Mouse (Mus musculus) layer of hippocampus, adult 11-12 months (tissue): ENCODE data around the gene Zp1.

ENCODE experiments used
- DNase-seq: peaks from one replicate; pipeline ENCODE4 v3.0.0; 2022; ENCODE audit warnings: low spot score

The Zp1 gene

GRCm38 (mm10) chr19:10878201-10878837 is 42.1 kb downstream of the Zp1 start:
- DNase-seq: no peak

GRCm38 (mm10) chr19:10871328-10871961 is 49.0 kb downstream of the Zp1 start:
- DNase-seq: no peak

GRCm38 (mm10) chr19:10870676-10871075 is 49.8 kb downstream of the Zp1 start:
- no peak for DNase-seq

DNA sequence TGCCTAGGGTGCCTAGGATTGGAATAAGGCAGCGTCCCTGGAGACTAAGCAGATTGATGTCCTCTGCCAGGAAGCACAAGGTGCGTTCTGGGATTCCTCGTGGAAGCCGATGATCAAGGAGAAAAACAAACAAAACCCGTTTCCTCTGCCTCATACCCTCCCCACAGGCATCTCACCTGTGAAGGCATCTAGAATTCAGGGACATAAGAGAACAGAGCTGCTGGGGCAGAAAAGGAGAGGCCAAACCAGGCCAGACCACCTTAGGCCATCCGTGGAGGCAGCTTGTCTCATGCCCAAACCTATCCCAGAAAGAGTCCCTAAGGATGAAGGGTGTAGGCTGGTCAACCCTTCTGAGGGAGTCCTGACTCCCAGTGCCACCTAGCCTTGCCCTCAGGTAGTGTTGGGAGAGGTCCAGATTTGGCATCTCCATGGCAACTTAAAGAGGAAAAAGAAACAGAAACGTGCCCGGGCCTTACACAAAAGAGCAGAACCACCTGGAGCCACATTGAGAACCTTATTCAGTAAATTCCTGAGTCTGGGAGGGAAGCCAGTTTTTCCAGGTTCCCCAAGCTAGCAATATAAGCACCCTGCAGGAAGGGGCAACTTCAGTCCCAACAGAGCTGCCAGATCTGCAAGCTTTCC is 50.4 kb downstream of the Zp1 start, which contains the start of gene Tmem132a:
Tmem132a (minus strand) TSS at position 55 of the 642 bp plus-strand sequence.
- DNase-seq: no peak

GRCm38 (mm10) chr19:10869241-10869885 is 51.1 kb downstream of the Zp1 start:
- peak; percentile 85 for DNase-seq

- no peak for DNase-seq
Measured at GRCm38 (mm10) chr19:10868623-10869141, 51.8 kb downstream of the Zp1 start.

- DNase-seq: no peak
Measured at GRCm38 (mm10) chr19:10867946-10868622, 52.3 kb downstream of the Zp1 start.

DNA sequence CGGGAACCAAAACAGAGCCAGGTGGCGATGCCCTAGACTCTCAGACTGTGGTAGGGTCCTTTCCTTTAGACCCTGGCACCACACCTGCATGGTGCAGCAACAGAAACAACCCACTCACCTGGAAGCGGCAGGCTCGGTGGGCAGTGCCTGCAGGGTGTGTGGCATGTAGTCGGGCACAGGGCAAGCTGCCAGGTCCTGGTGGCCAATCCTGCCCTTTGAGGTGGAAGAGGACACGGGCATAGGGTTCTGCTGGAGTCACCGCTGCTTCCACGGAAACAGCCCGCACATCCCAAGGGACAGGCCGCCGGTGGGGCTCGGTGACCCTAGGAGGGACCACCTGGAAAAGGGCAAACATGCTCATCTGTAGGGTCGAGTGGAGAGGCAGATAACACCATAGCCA is 54.1 kb downstream of the Zp1 start:
- DNase-seq: no peak
